Mouse (Mus musculus) ES-E14 (cell line): Measurements from ENCODE around the gene Lpp.

Experiments used
- CHD2 ChIP-seq: IDR thresholded peaks from 2 replicates; pipeline ENCODE4 v1.6.1; 2014; ENCODE audit warnings: mild to moderate bottlenecking, low read depth, low read length, inconsistent platforms
- HCFC1 ChIP-seq: IDR thresholded peaks from 2 replicates; pipeline ENCODE4 v1.6.1; 2012; ENCODE audit warnings: low read length, inconsistent platforms, borderline replicate concordance; ENCODE audit not compliant: insufficient read depth
- MAFK ChIP-seq: IDR thresholded peaks from 2 replicates; pipeline ENCODE4 v1.6.1; 2014; ENCODE audit warnings: mild to moderate bottlenecking, low read depth, low read length, inconsistent platforms; ENCODE audit not compliant: insufficient read depth
- ZC3H11A ChIP-seq: IDR thresholded peaks from 2 replicates; pipeline ENCODE4 v1.6.1; 2012; ENCODE audit warnings: low read depth, mild to moderate bottlenecking, inconsistent platforms, low read length, borderline replicate concordance
- ZNF384 ChIP-seq: IDR thresholded peaks from 2 replicates; pipeline ENCODE4 v1.6.1; 2012; ENCODE audit warnings: low read depth, low read length, inconsistent platforms

DNA sequence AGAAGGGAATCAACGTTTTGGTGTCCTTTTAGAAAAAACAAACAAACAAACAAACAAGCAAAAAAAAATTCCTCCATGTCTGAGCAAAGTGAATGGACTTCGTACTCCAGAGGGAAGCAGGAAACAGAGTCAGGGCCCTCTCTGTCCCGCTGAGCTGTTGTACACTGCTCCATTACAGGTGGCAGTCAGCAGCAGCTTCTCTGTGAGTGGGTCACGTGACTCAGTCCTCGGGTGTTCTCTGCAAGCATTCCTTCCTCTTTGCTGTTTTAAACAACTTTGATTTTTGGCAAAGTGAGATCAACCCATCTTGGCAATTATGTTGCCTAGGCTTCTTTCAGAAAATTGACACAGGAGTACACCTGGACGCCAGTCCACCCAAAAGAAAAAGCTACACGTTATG lies 125.5 kb downstream of the Lpp start:
- TF ChIP-seq MAFK (no peak), HCFC1 (no peak), CHD2 (no peak), ZNF384 (no peak), ZC3H11A (no peak)
